Mouse (Mus musculus) CH12.LX (cell line): ENCODE results near the gene Chat. TPM values are rescaled to one million over a fixed set of nuclear protein-coding genes. Genes with fewer than 3 reads are reported as not detected.

ENCODE experiments used
- DNase-seq: peaks from one replicate; pipeline ENCODE4 v3.0.0-alpha.2; 2013; ENCODE audit errors: extremely low read depth
- H3K27ac ChIP-seq: 2 replicates; pipeline ENCODE4 v1.5.1; 2012; ENCODE audit warnings: low read depth, mild to moderate bottlenecking, control low read depth, moderate library complexity; ENCODE audit not compliant: insufficient read depth
- H3K27me3 ChIP-seq: replicated peaks from 2 replicates; pipeline ENCODE3; 2012; ENCODE audit warnings: inconsistent platforms
- H3K36me3 ChIP-seq, 2 experiments: replicated peaks in 1 of 2; 2 replicates each; pipeline versions ENCODE3 to v1.6.1; 2012; ENCODE audit warnings: inconsistent platforms in 1 of 2, low read length in 1 of 2, mild to moderate bottlenecking in 1 of 2, mixed read lengths in 1 of 2, moderate library complexity in 1 of 2; ENCODE audit not compliant: control insufficient read depth in 1 of 2, insufficient read depth in 1 of 2
- H3K4me1 ChIP-seq, 2 experiments: 2 replicates each; pipeline ENCODE4 v1.6.1; 2012; ENCODE audit warnings: inconsistent platforms in 1 of 2, moderate library complexity in 1 of 2; ENCODE audit not compliant: insufficient read depth in 2 of 2, control insufficient read depth in 1 of 2
- H3K4me2 ChIP-seq: 2 replicates; pipeline ENCODE4 v1.6.1; 2012; ENCODE audit warnings: low read depth, mild to moderate bottlenecking, control low read depth; ENCODE audit not compliant: poor library complexity, insufficient read depth, severe bottlenecking
- H3K4me3 ChIP-seq, 3 experiments: fragments of 150-350 bp in 1 of 3; sonication (generic) in 1 of 3; replicated peaks in 1 of 3; 2 replicates each; pipeline versions ENCODE3 to v1.5.1; 2011 to 2012; ENCODE audit warnings: low read depth in 2 of 3, low read length in 2 of 3, mild to moderate bottlenecking in 2 of 3, moderate library complexity in 2 of 3, control low read depth in 1 of 3, improper control_type of control experiment in 1 of 3, inconsistent platforms in 1 of 3, mixed read lengths in 1 of 3; ENCODE audit not compliant: poor library complexity in 1 of 3
- H3K79me2 ChIP-seq: replicated peaks from 2 replicates; pipeline ENCODE4 v1.6.1; 2012; ENCODE audit warnings: mild to moderate bottlenecking, moderate library complexity; ENCODE audit not compliant: control insufficient read depth, poor library complexity, insufficient read depth, severe bottlenecking; ENCODE audit errors: extremely low read depth
- H3K9ac ChIP-seq: 2 replicates; pipeline ENCODE4 v1.6.1; 2012; ENCODE audit warnings: low read depth, mild to moderate bottlenecking, control low read depth, moderate library complexity; ENCODE audit not compliant: insufficient read depth
- H3K9me3 ChIP-seq: replicated peaks from 2 replicates; pipeline ENCODE3; 2012; ENCODE audit warnings: low read length, inconsistent platforms, mixed read lengths
- CHD1 ChIP-seq: IDR thresholded peaks from 2 replicates; pipeline ENCODE4 v1.6.1; 2012; ENCODE audit warnings: low read depth, low read length, improper control_type of control experiment, inconsistent platforms
- ELF1 ChIP-seq: IDR thresholded peaks from 2 replicates; pipeline ENCODE4 v1.6.1; 2014; ENCODE audit warnings: low read depth, mild to moderate bottlenecking, inconsistent platforms, low read length, improper control_type of control experiment
- EP300 ChIP-seq: IDR thresholded peaks from 2 replicates; pipeline ENCODE4 v1.6.1; 2011; ENCODE audit warnings: low read length, improper control_type of control experiment
- GABPA ChIP-seq: IDR thresholded peaks from 2 replicates; pipeline ENCODE4 v1.6.1; 2012; ENCODE audit warnings: low read depth, low read length, improper control_type of control experiment, inconsistent platforms; ENCODE audit not compliant: insufficient replicate concordance
- MAFK ChIP-seq: IDR thresholded peaks from 2 replicates; pipeline ENCODE4 v1.6.1; 2011; ENCODE audit warnings: low read length, improper control_type of control experiment; ENCODE audit not compliant: insufficient replicate concordance
- MAZ ChIP-seq: IDR thresholded peaks from 2 replicates; pipeline ENCODE4 v1.6.1; 2012; ENCODE audit warnings: low read depth, mild to moderate bottlenecking, inconsistent platforms, low read length, improper control_type of control experiment, moderate library complexity
- MYC ChIP-seq: IDR thresholded peaks from 2 replicates; pipeline ENCODE4 v1.6.1; 2011; ENCODE audit warnings: low read depth, mild to moderate bottlenecking, improper control_type of control experiment, low read length
- PAX5 ChIP-seq: IDR thresholded peaks from 2 replicates; pipeline ENCODE4 v1.6.1; 2012; ENCODE audit warnings: low read length, inconsistent platforms, mixed read lengths
- POLR2A ChIP-seq: IDR thresholded peaks from 2 replicates; pipeline ENCODE4 v1.6.1; 2011; ENCODE audit warnings: low read depth, mild to moderate bottlenecking, improper control_type of control experiment, low read length
- RAD21 ChIP-seq: IDR thresholded peaks from 2 replicates; pipeline ENCODE4 v1.6.1; 2011; ENCODE audit warnings: low read depth, mild to moderate bottlenecking, low read length, improper control_type of control experiment, moderate library complexity
- SIN3A ChIP-seq: IDR thresholded peaks from 2 replicates; pipeline ENCODE4 v1.6.1; 2012; ENCODE audit warnings: low read length, improper control_type of control experiment, inconsistent platforms
- TBP ChIP-seq: conservative IDR thresholded peaks from 2 replicates; pipeline ENCODE4 v1.6.1; 2011; ENCODE audit warnings: low read depth, low read length, improper control_type of control experiment
- TCF12 ChIP-seq: IDR thresholded peaks from 2 replicates; pipeline ENCODE4 v1.6.1; 2014; ENCODE audit warnings: low read depth, mild to moderate bottlenecking, inconsistent platforms, low read length, improper control_type of control experiment
- ZKSCAN1 ChIP-seq: IDR thresholded peaks from 2 replicates; pipeline ENCODE4 v1.6.1; 2012; ENCODE audit warnings: low read depth, inconsistent platforms, low read length, improper control_type of control experiment, borderline replicate concordance
- dilution Hi-C: fragments of 300-500 bp; cut with MboI; formaldehyde crosslinking; loops from 2 replicates; pipeline ENCODE4 v1.14.3; 2020; ENCODE audit warnings: low sequenced_read_pairs; ENCODE audit not compliant: extremely low pct_unique_long_range_greater_than_20kb, extremely low pct_ligation_motif_present
- in situ Hi-C: fragments of 300-500 bp; cut with MboI; formaldehyde crosslinking; loops from 3 replicates; pipeline ENCODE4 v1.14.3; 2019; ENCODE audit warnings: low sequenced_read_pairs, low pct_ligation_motif_present, low pct_unique_long_range_greater_than_20kb, mixed read lengths
- polyA plus RNA-seq: library from polyadenylated mRNA; unstranded; fragments of >175 nt; gene quantifications from 2 replicates; pipeline ENCODE4 v1.2.1, GENCODE M21; 2012; ENCODE audit warnings: low read depth; ENCODE audit not compliant: insufficient read length
- total RNA-seq, 2 experiments: library from RNA; depleted of rRNA; stranded (reverse); fragments of 300-350 nt in 1 of 2; fragments of >200 nt in 1 of 2; gene quantifications; 2 replicates each; pipeline ENCODE4 v1.2.3; 2012 to 2014

Gene Chat
- total and polyA plus RNA-seq, 3 experiments: not detected

GRCm38 (mm10) chr14:32464601-32465505 lies 936 bp downstream of the Chat start, which contains the start of gene Slc18a3:
Gene Slc18a3 (minus strand): TSS chr14:32464850.
- Histone ChIP-seq H3K27ac (no peak within 1 kb of the TSS), H3K27me3 (no peaks in the 10 kb centered on the region), H3K4me1 (no peaks in the 10 kb centered on the region), H3K9ac (no peak within 1 kb of the TSS), H3K79me2 (no peaks in the 10 kb centered on the region), H3K36me3 (no peaks in the 10 kb centered on the region), H3K4me3 (no peak within 1 kb of the TSS), H3K4me2 (no peak within 1 kb of the TSS)
- no peak for DNase-seq
- in situ Hi-C loops (no loop called here), dilution Hi-C loops (no loop called here)
- TF ChIP-seq MYC (no peak), ELF1 (no peak), MAFK (no peak), MAZ (no peak), PAX5 (no peak), EP300 (no peak), ZKSCAN1 (no peak), SIN3A (no peak), GABPA (no peak), TBP (no peak), RAD21 (no peak), CHD1 (no peak), POLR2A (no peak), TCF12 (no peak)
- TF ChIP-seq, all 38 proteins: peak for 0
- H3K9me3 ChIP-seq: peaks cover 23% of the 10 kb centered on the region

GRCm38 (mm10) chr14:32463211-32464040 lies 2.4 kb downstream of the Chat start:
- H3K27me3 ChIP-seq: no peaks in the 10 kb centered on the region
- no peak for TF ChIP-seq PAX5
- TF ChIP-seq ZKSCAN1: no peak
- dilution Hi-C loops (no loop called here), in situ Hi-C loops (no loop called here)
- no peak overlapping the region for H3K27ac ChIP-seq
- no peaks in the 10 kb centered on the region for H3K79me2 ChIP-seq
- H3K9ac ChIP-seq: no peak overlapping the region
- no peaks in the 10 kb centered on the region for H3K4me1 ChIP-seq
- H3K4me3 ChIP-seq: no peak overlapping the region
- H3K9me3 ChIP-seq: peaks cover 23% of the 10 kb centered on the region
- no peaks in the 10 kb centered on the region for H3K36me3 ChIP-seq
- no peak for DNase-seq
- no peak overlapping the region for H3K4me2 ChIP-seq
